Mouse (Mus musculus) MEL (cell line): ENCODE results near the gene Rlf. TPM values are rescaled to one million over a fixed set of nuclear protein-coding genes. Genes with fewer than 3 reads are reported as not detected.

Experiments used
- DNase-seq: peaks from one replicate; pipeline ENCODE4 v3.0.0; 2011; ENCODE audit warnings: low read depth, low spot score
- H3K27ac ChIP-seq: 2 replicates; pipeline ENCODE4 v1.5.1; 2012; ENCODE audit warnings: low read depth, mild to moderate bottlenecking, control low read depth, low read length, moderate library complexity; ENCODE audit not compliant: control insufficient read depth
- H3K27me3 ChIP-seq, 2 experiments: fragments of 150-350 bp in 1 of 2; sonication (generic) in 1 of 2; 2 replicates each; pipeline ENCODE4 v1.6.1; 2012; ENCODE audit warnings: low read length in 2 of 2, mild to moderate bottlenecking in 2 of 2, improper control_type of control experiment in 1 of 2, moderate library complexity in 1 of 2; ENCODE audit not compliant: insufficient read depth in 2 of 2, control insufficient read depth in 1 of 2
- H3K36me3 ChIP-seq, 2 experiments: 2 replicates each; pipeline ENCODE4 v1.6.1; 2012 to 2014; ENCODE audit warnings: low read length in 2 of 2, improper control_type of control experiment in 1 of 2, inconsistent platforms in 1 of 2, mild to moderate bottlenecking in 1 of 2; ENCODE audit not compliant: insufficient read depth in 2 of 2, control insufficient read depth in 1 of 2
- H3K4me1 ChIP-seq, 2 experiments: fragments of 150-350 bp in 1 of 2; sonication (generic) in 1 of 2; 2 replicates each; pipeline ENCODE4 v1.6.1; 2012; ENCODE audit warnings: low read length in 2 of 2, improper control_type of control experiment in 1 of 2, mild to moderate bottlenecking in 1 of 2; ENCODE audit not compliant: insufficient read depth in 2 of 2, control insufficient read depth in 1 of 2
- H3K4me3 ChIP-seq, 2 experiments: fragments of 150-350 bp in 1 of 2; sonication (generic) in 1 of 2; 2 replicates each; pipeline ENCODE4 v1.5.1; 2012; ENCODE audit warnings: low read depth in 2 of 2, low read length in 2 of 2, mild to moderate bottlenecking in 2 of 2, moderate library complexity in 2 of 2, control low read depth in 1 of 2, improper control_type of control experiment in 1 of 2; ENCODE audit not compliant: control insufficient read depth in 1 of 2, insufficient read depth in 1 of 2
- H3K79me2 ChIP-seq: 2 replicates; pipeline ENCODE4 v1.6.1; 2012; ENCODE audit warnings: mild to moderate bottlenecking, low read length, moderate library complexity; ENCODE audit not compliant: control insufficient read depth, poor library complexity, insufficient read depth
- H3K9ac ChIP-seq: 2 replicates; pipeline ENCODE4 v1.6.1; 2012; ENCODE audit warnings: low read depth, mild to moderate bottlenecking, control low read depth, low read length, moderate library complexity; ENCODE audit not compliant: control insufficient read depth, poor library complexity, severe bottlenecking
- H3K9me3 ChIP-seq: fragments of 150-350 bp; sonication (generic); replicated peaks from 2 replicates; pipeline ENCODE4 v1.6.1; 2012; ENCODE audit warnings: mild to moderate bottlenecking, low read length, improper control_type of control experiment, moderate library complexity; ENCODE audit not compliant: insufficient read depth
- BHLHE40 ChIP-seq: IDR thresholded peaks from 2 replicates; pipeline ENCODE4 v1.6.1; 2012; ENCODE audit warnings: low read depth, mild to moderate bottlenecking, inconsistent platforms, low read length, improper control_type of control experiment, borderline replicate concordance
- CHD1 ChIP-seq: IDR thresholded peaks from 2 replicates; pipeline ENCODE4 v1.6.1; 2012; ENCODE audit warnings: low read depth, mild to moderate bottlenecking, inconsistent platforms, low read length, improper control_type of control experiment
- CHD2 ChIP-seq: IDR thresholded peaks from 2 replicates; pipeline ENCODE4 v1.6.1; 2011; ENCODE audit warnings: low read length, improper control_type of control experiment
- CTCF ChIP-seq, 3 experiments: IDR thresholded peaks in 2 of 3; conservative IDR thresholded peaks in 1 of 3; 2 replicates each; pipeline ENCODE4 v1.5.1; 2011 to 2012; ENCODE audit warnings: low read length in 3 of 3, low read depth in 2 of 3, mild to moderate bottlenecking in 2 of 3, improper control_type of control experiment in 1 of 3, inconsistent platforms in 1 of 3, mixed read lengths in 1 of 3, moderate library complexity in 1 of 3; ENCODE audit not compliant: control insufficient read depth in 1 of 3, insufficient read depth in 1 of 3, poor library complexity in 1 of 3, severe bottlenecking in 1 of 3
- ELF1 ChIP-seq: IDR thresholded peaks from 2 replicates; pipeline ENCODE4 v1.6.1; 2014; ENCODE audit warnings: low read depth, mild to moderate bottlenecking, inconsistent platforms, low read length, improper control_type of control experiment, moderate library complexity
- EP300 ChIP-seq, 2 experiments: IDR thresholded peaks; 2 replicates each; pipeline ENCODE4 v1.6.1; 2011; ENCODE audit warnings: improper control_type of control experiment in 2 of 2, low read length in 2 of 2, low read depth in 1 of 2, mild to moderate bottlenecking in 1 of 2
- ETS1 ChIP-seq: IDR thresholded peaks from 2 replicates; pipeline ENCODE4 v1.6.1; 2012; ENCODE audit warnings: low read depth, mild to moderate bottlenecking, inconsistent platforms, low read length, improper control_type of control experiment, moderate library complexity
- GATA1 ChIP-seq: IDR thresholded peaks from 2 replicates; pipeline ENCODE4 v1.6.1; 2011; ENCODE audit warnings: low read depth, low read length, improper control_type of control experiment
- KAT2A ChIP-seq: conservative IDR thresholded peaks from 2 replicates; pipeline ENCODE4 v1.6.1; 2012; ENCODE audit warnings: low read depth, low read length, improper control_type of control experiment, inconsistent platforms
- MXI1 ChIP-seq: IDR thresholded peaks from 2 replicates; pipeline ENCODE4 v1.6.1; 2011; ENCODE audit warnings: mild to moderate bottlenecking, low read depth, low read length, improper control_type of control experiment
- MYB ChIP-seq: IDR thresholded peaks from 2 replicates; pipeline ENCODE4 v1.6.1; 2011; ENCODE audit warnings: mild to moderate bottlenecking, low read depth, low read length, improper control_type of control experiment
- NELFE ChIP-seq: IDR thresholded peaks from 2 replicates; pipeline ENCODE4 v1.6.1; 2011; ENCODE audit warnings: low read depth, low read length, improper control_type of control experiment
- POLR2A ChIP-seq, 2 experiments: IDR thresholded peaks; 2 replicates each; pipeline ENCODE4 v1.6.1; 2011 to 2012; ENCODE audit warnings: low read length in 2 of 2, mild to moderate bottlenecking in 2 of 2, control low read depth in 1 of 2, improper control_type of control experiment in 1 of 2, low read depth in 1 of 2, moderate library complexity in 1 of 2; ENCODE audit not compliant: control insufficient read depth in 1 of 2, insufficient read depth in 1 of 2, poor library complexity in 1 of 2
- POLR2AphosphoS5 ChIP-seq: IDR thresholded peaks from 2 replicates; pipeline ENCODE4 v1.6.1; 2012; ENCODE audit warnings: low read depth, borderline replicate concordance, mild to moderate bottlenecking, inconsistent platforms, low read length, moderate library complexity, mixed read lengths
- RCOR1 ChIP-seq: IDR thresholded peaks from 2 replicates; pipeline ENCODE4 v1.6.1; 2012; ENCODE audit warnings: low read depth, mild to moderate bottlenecking, inconsistent platforms, low read length, improper control_type of control experiment
- SMC3 ChIP-seq: IDR thresholded peaks from 2 replicates; pipeline ENCODE4 v1.6.1; 2011; ENCODE audit warnings: low read depth, low read length, improper control_type of control experiment
- TAL1 ChIP-seq: IDR thresholded peaks from 2 replicates; pipeline ENCODE4 v1.6.1; 2012; ENCODE audit warnings: mild to moderate bottlenecking, inconsistent platforms, low read length, moderate library complexity, mixed read lengths
- TBP ChIP-seq: IDR thresholded peaks from 2 replicates; pipeline ENCODE4 v1.8.0; 2011; ENCODE audit warnings: low read depth, low read length, improper control_type of control experiment
- TCF12 ChIP-seq: IDR thresholded peaks from 2 replicates; pipeline ENCODE4 v1.6.1; 2014; ENCODE audit warnings: low read depth, mild to moderate bottlenecking, inconsistent platforms, low read length, improper control_type of control experiment, moderate library complexity
- ZC3H11A ChIP-seq: IDR thresholded peaks from 2 replicates; pipeline ENCODE4 v1.6.1; 2012; ENCODE audit warnings: low read depth, mild to moderate bottlenecking, inconsistent platforms, low read length, improper control_type of control experiment
- ZNF384 ChIP-seq: IDR thresholded peaks from 2 replicates; pipeline ENCODE4 v1.6.1; 2012; ENCODE audit warnings: low read depth, mild to moderate bottlenecking, inconsistent platforms, low read length, improper control_type of control experiment
- polyA plus RNA-seq, 2 experiments: library from polyadenylated mRNA; stranded (reverse) in 1 of 2; unstranded in 1 of 2; fragments of >175 nt in 1 of 2; fragments of >200 nt in 1 of 2; gene quantifications; 2 replicates each; pipeline versions ENCODE4 v1.2.1 to v1.2.4; 2012; ENCODE audit warnings: low replicate concordance in 2 of 2, low read depth in 1 of 2; ENCODE audit not compliant: insufficient read length in 2 of 2, insufficient read depth in 1 of 2, missing spikeins in 1 of 2
- total RNA-seq: library from RNA; depleted of rRNA; stranded (reverse); fragments of 300-350 nt; gene quantifications from 2 replicates; pipeline ENCODE4 v1.2.3, GENCODE M21; 2012

The Rlf gene
- total and polyA plus RNA-seq, 3 experiments, result 14.1 to 54.0 (median 17.3) TPM

GRCm38 (mm10) chr4:121215489-121215888 is 605 bp upstream of the Rlf start:
- Histone ChIP-seq H3K9me3 (no peaks in the 10 kb centered on the region), H3K36me3 (peaks cover 2 to 14% of the 10 kb centered on the region in 2 experiments; a peak in 3 of 4 replicates), H3K9ac (no peak overlapping the region), H3K4me1 (peaks cover 4 to 5% of the 10 kb centered on the region in 2 experiments; a peak in 3 of 4 replicates), H3K27me3 (peaks cover 0 to 4% of the 10 kb centered on the region in 2 experiments), H3K79me2 (peaks cover 41% of the 10 kb centered on the region), H3K27ac (no peak overlapping the region), H3K4me3 (peak overlapping the region; percentile 54 to 92)
- TF ChIP-seq CTCF (IDR thresholded peaks at IDR 0.05 in 2 of 3, conservative IDR thresholded peaks at IDR 0.05 in 1 of 3; ENCODE audit: control insufficient read depth in 1 of 3, insufficient read depth in 1 of 3, low read depth in 2 of 3, low read length in 3 of 3, poor library complexity in 1 of 3, severe bottlenecking in 1 of 3) (no peak), MXI1 (no peak), ZC3H11A (no peak), CHD2 (no peak)
- DNase-seq, result no peak

GRCm38 (mm10) chr4:121213936-121214792 is 720 bp downstream of the Rlf start:
- Histone ChIP-seq H3K79me2 (peaks cover 52% of the 10 kb centered on the region), H3K9ac (peak overlapping the region; percentile 93), H3K4me3 (peak overlapping the region; percentile 92 to 94), H3K27me3 (peaks cover 0 to 3% of the 10 kb centered on the region in 2 experiments; a peak in 3 of 4 replicates), H3K36me3 (peaks cover 2 to 14% of the 10 kb centered on the region in 2 experiments; a peak in 3 of 4 replicates), H3K4me1 (peaks cover 4 to 5% of the 10 kb centered on the region in 2 experiments; a peak in 3 of 4 replicates), H3K9me3 (no peaks in the 10 kb centered on the region), H3K27ac (peak overlapping the region; percentile 59)
- TF ChIP-seq EP300 (IDR thresholded peaks at IDR 0.05; ENCODE audit: low read depth in 1 of 2, low read length in 2 of 2) (peak; percentile 25 to 85), BHLHE40 (no peak), POLR2A (IDR thresholded peaks at IDR 0.05; ENCODE audit: control insufficient read depth in 1 of 2, insufficient read depth in 1 of 2, low read depth in 1 of 2, low read length in 2 of 2, poor library complexity in 1 of 2) (no peak), RCOR1 (peak; percentile 25; the same call in 1 of the 2 replicates), POLR2AphosphoS5 (no peak), MYB (peak; percentile 65), ZNF384 (peak; percentile 77), TAL1 (peak; percentile 61), NELFE (no peak), GATA1 (peak; percentile 71), KAT2A (no peak), CTCF (IDR thresholded peaks at IDR 0.05 in 2 of 3, conservative IDR thresholded peaks at IDR 0.05 in 1 of 3; ENCODE audit: control insufficient read depth in 1 of 3, insufficient read depth in 1 of 3, low read depth in 2 of 3, low read length in 3 of 3, poor library complexity in 1 of 3, severe bottlenecking in 1 of 3) (peak in 1 of 3 experiments; percentile 24; a peak in 1 of 6 replicates), ETS1 (peak; percentile 32; the same call in 1 of the 2 replicates), TCF12 (peak; percentile 87), TBP (no peak), SMC3 (no peak), CHD1 (peak; percentile 77), ELF1 (no peak)
- DNase-seq, result peak; percentile 65
